Mouse (Mus musculus) ES-E14 (cell line): ENCODE data around the gene Rhot1. TPM values are rescaled to one million over a fixed set of nuclear protein-coding genes. Genes with fewer than 3 reads are reported as not detected.
A peak's percentile ranks its signal among the peaks of the same experiment; 100 is the strongest.

Source experiments
- DNase-seq: peaks from one replicate; pipeline ENCODE4 v3.0.0-alpha.2; 2013; ENCODE audit warnings: low read depth, low spot score
- H3K27ac ChIP-seq: 2 replicates; pipeline ENCODE4 v1.5.1; 2012; ENCODE audit warnings: low read depth, mild to moderate bottlenecking, low read length, moderate library complexity, mixed read lengths; ENCODE audit not compliant: poor library complexity, insufficient read depth, severe bottlenecking
- H3K36me3 ChIP-seq: 2 replicates; pipeline ENCODE4 v1.6.1; 2012; ENCODE audit warnings: mild to moderate bottlenecking, low read length, moderate library complexity, mixed read lengths; ENCODE audit not compliant: control insufficient read depth, poor library complexity, insufficient read depth, severe bottlenecking
- H3K4me1 ChIP-seq, 2 experiments: fragments of 150-350 bp in 1 of 2; sonication (generic) in 1 of 2; 2 replicates each; pipeline ENCODE4 v1.6.1; 2012; ENCODE audit warnings: low read length in 2 of 2, mild to moderate bottlenecking in 1 of 2, mixed read lengths in 1 of 2; ENCODE audit not compliant: control insufficient read depth in 2 of 2, insufficient read depth in 2 of 2, poor library complexity in 1 of 2
- H3K4me3 ChIP-seq, 2 experiments: fragments of 150-350 bp in 1 of 2; sonication (generic) in 1 of 2; 2 replicates each; pipeline ENCODE4 v1.5.1; 2012; ENCODE audit warnings: low read length in 2 of 2, low read depth in 1 of 2, mild to moderate bottlenecking in 1 of 2, mixed read lengths in 1 of 2; ENCODE audit not compliant: insufficient read depth in 1 of 2, poor library complexity in 1 of 2, severe bottlenecking in 1 of 2
- H3K9ac ChIP-seq: 2 replicates; pipeline ENCODE4 v1.6.1; 2012; ENCODE audit warnings: low read depth, mild to moderate bottlenecking, low read length, mixed read lengths; ENCODE audit not compliant: poor library complexity, insufficient read depth, severe bottlenecking
- H3K9me3 ChIP-seq: fragments of 150-350 bp; sonication (generic); 2 replicates; pipeline ENCODE4 v1.6.1; 2012; ENCODE audit warnings: low read depth, mild to moderate bottlenecking, low read length; ENCODE audit not compliant: control insufficient read depth, insufficient read depth
- CHD2 ChIP-seq: IDR thresholded peaks from 2 replicates; pipeline ENCODE4 v1.6.1; 2014; ENCODE audit warnings: mild to moderate bottlenecking, low read depth, low read length, inconsistent platforms
- HCFC1 ChIP-seq: IDR thresholded peaks from 2 replicates; pipeline ENCODE4 v1.6.1; 2012; ENCODE audit warnings: low read length, inconsistent platforms, borderline replicate concordance; ENCODE audit not compliant: insufficient read depth
- MAFK ChIP-seq: IDR thresholded peaks from 2 replicates; pipeline ENCODE4 v1.6.1; 2014; ENCODE audit warnings: mild to moderate bottlenecking, low read depth, low read length, inconsistent platforms; ENCODE audit not compliant: insufficient read depth
- ZC3H11A ChIP-seq: IDR thresholded peaks from 2 replicates; pipeline ENCODE4 v1.6.1; 2012; ENCODE audit warnings: low read depth, mild to moderate bottlenecking, inconsistent platforms, low read length, borderline replicate concordance
- ZNF384 ChIP-seq: IDR thresholded peaks from 2 replicates; pipeline ENCODE4 v1.6.1; 2012; ENCODE audit warnings: low read depth, low read length, inconsistent platforms
- in situ Hi-C, 2 experiments: fragments of 600-800 bp; cut with MboI; formaldehyde crosslinking; loops; one replicate each; pipeline ENCODE4 v1.15.1; 2025; ENCODE audit warnings: low sequenced_read_pairs in 2 of 2, inconsistent platforms in 1 of 2; ENCODE audit not compliant: unreplicated experiment in 2 of 2
- total RNA-seq: library from RNA; depleted of rRNA; stranded (reverse); fragments of 300-350 nt; gene quantifications from 2 replicates; pipeline ENCODE4 v1.2.3, GENCODE M21; 2012

The Rhot1 gene
- total RNA-seq, 1 experiment: 38.8 TPM

DNA sequence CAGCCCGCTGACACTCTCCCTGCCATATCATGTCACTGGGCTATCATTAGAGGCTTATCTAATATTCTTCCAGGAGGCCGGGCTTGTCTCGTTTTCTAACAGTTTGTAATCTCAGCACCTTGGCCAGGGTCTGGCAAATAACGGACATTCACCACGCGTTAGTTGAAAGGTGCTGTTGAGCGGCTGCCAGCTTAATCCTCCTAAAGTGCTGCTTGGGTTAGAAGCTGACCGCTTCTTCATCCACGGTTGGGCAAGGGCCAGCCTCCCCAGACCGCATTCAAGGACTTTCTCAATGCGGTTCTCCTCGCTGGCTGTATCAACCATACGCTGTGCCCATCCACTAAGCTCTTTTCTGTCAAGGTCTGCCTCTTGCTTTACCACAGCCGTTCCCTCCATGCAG is 87.0 kb downstream of the Rhot1 start:
- no peak for DNase-seq
- Histone ChIP-seq H3K9ac (no peak overlapping the region), H3K36me3 (no peaks in the 10 kb centered on the region), H3K4me3 (no peak overlapping the region), H3K9me3 (no peaks in the 10 kb centered on the region), H3K27ac (no peak overlapping the region), H3K4me1 (peaks cover 0 to 3% of the 10 kb centered on the region in 2 experiments; a peak in 1 of 4 replicates)
- no peak for TF ChIP-seq ZNF384
- no peak for TF ChIP-seq HCFC1
- no peak for TF ChIP-seq CHD2
- in situ Hi-C loops: loop anchor here in 1 of 2 experiments (5.0 kb wide), 1 partner anchor 52 kb away; no protein-coding TSS in a partner anchor

DNA sequence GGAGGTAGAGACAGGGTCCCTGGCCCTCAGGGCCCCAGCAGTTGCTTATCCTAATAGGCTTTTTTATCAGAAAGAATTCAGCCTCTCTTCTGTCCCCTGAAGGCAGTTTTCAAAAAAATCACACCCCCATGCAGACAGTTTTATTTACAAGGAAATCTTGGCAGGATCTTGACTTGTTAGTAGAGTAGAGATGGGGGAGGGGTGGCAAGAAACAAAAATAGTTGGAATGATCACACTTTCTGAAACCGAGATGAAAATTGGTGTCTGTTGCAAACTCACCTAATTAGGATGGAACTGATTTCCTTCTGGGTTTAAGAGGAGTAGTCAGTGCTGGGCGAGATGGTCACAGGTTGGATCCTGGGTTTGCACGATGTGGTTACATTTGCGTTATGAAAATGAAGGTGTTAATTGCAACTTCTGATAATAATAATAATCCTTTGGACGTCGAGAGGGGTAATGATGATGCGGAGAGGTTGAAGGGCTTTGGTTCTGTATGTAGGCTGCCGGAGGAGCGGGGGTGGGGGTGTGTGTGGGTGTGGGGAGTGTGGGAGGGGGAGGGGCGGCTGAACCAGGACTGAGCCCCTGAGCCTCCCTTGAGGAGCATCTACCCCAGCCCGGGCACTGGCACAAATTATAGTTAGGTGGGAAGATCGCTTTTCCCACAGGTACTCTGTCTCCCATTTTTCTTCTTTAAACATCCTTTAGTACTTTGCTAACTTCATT is 90.9 kb downstream of the Rhot1 start:
- DNase-seq: no peak
- no peak overlapping the region for H3K27ac ChIP-seq

DNA sequence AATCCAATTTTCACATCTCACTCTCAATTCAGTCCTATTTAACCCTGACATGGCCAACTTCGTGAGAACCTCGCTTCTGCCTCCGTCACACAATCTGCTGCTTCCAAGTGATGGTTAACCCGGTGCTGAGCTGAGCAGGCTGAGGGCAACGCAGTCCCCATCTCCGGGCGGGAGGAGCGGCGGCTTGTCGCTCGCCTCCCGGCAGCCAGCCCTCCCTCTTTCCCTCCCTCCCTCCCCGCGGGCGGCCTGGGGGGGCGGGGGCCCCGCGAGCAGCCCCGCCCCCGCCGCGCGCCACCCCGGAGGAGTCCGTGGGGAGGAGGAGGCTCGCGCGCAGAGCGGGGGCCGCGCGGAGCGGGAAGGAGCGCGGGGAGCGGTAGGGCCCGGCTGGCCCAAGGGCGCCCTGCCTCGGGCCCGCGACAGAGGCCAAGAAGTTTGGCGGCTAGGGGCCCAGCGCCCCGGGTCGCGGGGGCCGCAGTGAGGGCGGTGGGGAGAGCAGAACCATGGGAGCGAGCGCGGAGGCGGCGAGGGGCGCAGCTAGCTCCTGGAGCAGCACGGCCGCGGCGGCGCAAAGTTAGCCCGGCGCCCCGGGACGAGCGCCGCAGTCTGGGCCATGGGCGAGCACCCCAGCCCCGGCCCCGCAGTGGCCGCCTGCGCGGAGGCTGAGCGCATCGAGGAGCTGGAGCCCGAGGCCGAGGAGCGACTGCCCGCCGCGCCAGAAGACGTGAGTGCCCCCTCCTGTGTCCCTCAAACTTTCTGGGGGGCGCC is 91.9 kb downstream of the Rhot1 start, which contains the start of gene Rhbdl3:
Gene Rhbdl3 (plus strand): TSS at position 362 of the 765 bp plus-strand sequence.
- DNase-seq: no peak
- peak within 1 kb of the TSS; percentile 62 to 64 for H3K4me3 ChIP-seq
- peaks cover 0 to 6% of the 10 kb centered on the region in 2 experiments; a peak in 2 of 4 replicates for H3K4me1 ChIP-seq
- H3K27ac ChIP-seq: no peak within 1 kb of the TSS
- H3K36me3 ChIP-seq: no peaks in the 10 kb centered on the region
- H3K9me3 ChIP-seq: no peaks in the 10 kb centered on the region
- H3K9ac ChIP-seq: peak within 1 kb of the TSS; percentile 34
- no peak for TF ChIP-seq CHD2
- TF ChIP-seq ZC3H11A: no peak
- TF ChIP-seq ZNF384: no peak
- TF ChIP-seq MAFK: no peak
- no peak for TF ChIP-seq HCFC1
- in situ Hi-C loops: no loop called here

More for the DNA sequence above, 90.9 kb downstream of the Rhot1 start:
- TF ChIP-seq CHD2: no peak
- no peak for TF ChIP-seq ZNF384
- TF ChIP-seq ZC3H11A: no peak
- no peak for TF ChIP-seq MAFK
- no peak for TF ChIP-seq HCFC1
- Histone ChIP-seq H3K4me1 (peaks cover 0 to 6% of the 10 kb centered on the region in 2 experiments; a peak in 2 of 4 replicates), H3K4me3 (no peak overlapping the region), H3K9ac (no peak overlapping the region), H3K9me3 (no peaks in the 10 kb centered on the region), H3K36me3 (no peaks in the 10 kb centered on the region)
- in situ Hi-C loops: loop anchor here in 1 of 2 experiments (5.0 kb wide), 1 partner anchor 48 kb away; no protein-coding TSS in a partner anchor

DNA sequence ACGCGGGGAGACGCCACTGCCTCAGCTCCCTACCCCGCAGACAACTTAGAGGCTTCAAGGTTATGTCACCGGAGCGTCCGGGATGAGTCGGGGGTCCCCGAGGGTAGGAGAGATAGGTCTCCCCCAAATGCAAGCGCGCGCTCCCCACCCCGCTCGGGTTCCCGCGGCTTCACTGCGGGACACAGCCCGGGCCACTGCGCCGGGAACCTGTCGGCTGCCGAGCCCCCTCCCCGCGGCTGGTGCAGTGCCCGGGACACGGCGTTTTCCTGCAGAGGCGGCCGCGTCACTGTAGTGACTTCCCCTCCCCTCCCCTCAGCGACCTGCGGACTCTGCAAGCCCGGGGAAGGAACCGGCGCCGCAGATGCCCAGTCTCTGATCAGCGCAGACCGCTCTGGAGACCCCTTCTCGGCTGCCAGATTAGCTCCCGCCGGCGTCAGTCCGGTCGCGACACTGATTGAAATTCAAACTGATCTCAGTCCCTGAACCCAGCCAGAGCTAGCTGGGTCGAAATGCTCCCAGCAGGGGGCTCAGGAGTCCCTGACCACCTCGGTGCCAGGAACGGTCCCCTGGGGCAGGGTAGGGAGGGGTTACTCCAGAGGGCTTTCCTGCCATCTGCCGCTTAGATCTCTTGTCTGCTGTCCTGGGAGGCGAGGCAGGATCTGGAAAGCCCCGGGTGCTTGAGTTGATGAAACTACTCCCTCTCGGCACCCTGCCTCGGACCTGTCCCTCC is 92.7 kb downstream of the Rhot1 start:
- H3K4me1 ChIP-seq: peaks cover 0 to 6% of the 10 kb centered on the region in 2 experiments; a peak in 2 of 4 replicates
- no peak for DNase-seq
- no peaks in the 10 kb centered on the region for H3K36me3 ChIP-seq
- H3K9ac ChIP-seq: peak overlapping the region; percentile 34
- no peak overlapping the region for H3K27ac ChIP-seq
- TF ChIP-seq HCFC1 (no peak), ZC3H11A (no peak), ZNF384 (no peak), CHD2 (no peak), MAFK (no peak)
- H3K9me3 ChIP-seq: no peaks in the 10 kb centered on the region
- in situ Hi-C loops: no loop called here
- peak overlapping the region; percentile 62 to 64 for H3K4me3 ChIP-seq
